Mouse (Mus musculus): ENCODE measurements around the gene St7. TPM values are rescaled to one million over a fixed set of nuclear protein-coding genes. Genes with fewer than 3 reads are reported as not detected.
A peak's percentile ranks its signal among the peaks of the same experiment; 100 is the strongest.

The St7 gene
- polyA plus RNA-seq, 1 experiment from 2014 or later = 24.5 TPM

GRCm38 (mm10) chr6:17898539-17898938, 205.8 kb downstream of the St7 start:
- Histone ChIP-seq H3K27me3 (replicated peaks; ENCODE audit: insufficient read depth, low read length) (no peaks in the 10 kb centered on the region), H3K4me1 (ENCODE audit: insufficient read depth, low read depth, low read length) (no peaks in the 10 kb centered on the region; the same call in 1 of the 2 replicates), H3K4me2 (replicated peaks; ENCODE audit: low read depth, low read length) (no peak overlapping the region), H3K36me3 (ENCODE audit: insufficient read depth, low read length) (no peaks in the 10 kb centered on the region), H3K9me3 (ENCODE audit: low read length) (no peaks in the 10 kb centered on the region), H3K4me3 (ENCODE audit: low read depth, low read length) (no peak overlapping the region), H3K9ac (replicated peaks; ENCODE audit: low read depth) (no peak overlapping the region), H3K27ac (ENCODE audit: low read length) (no peak overlapping the region)
- TF ChIP-seq EP300 (IDR thresholded peaks at IDR 0.05) (peak; percentile 32; the same call in 1 of the 2 replicates), CTCF (IDR thresholded peaks at IDR 0.05) (no peak)
- WGBS = 44% methylated on average over 1 of the region's 1 CpGs
- ATAC-seq = no peak
- DNase-seq (ENCODE audit: low spot score) = peak; percentile 33

- Histone ChIP-seq H3K4me3 (ENCODE audit: low read depth, low read length) (no peak overlapping the region), H3K27me3 (replicated peaks; ENCODE audit: insufficient read depth, low read length) (no peaks in the 10 kb centered on the region), H3K4me2 (replicated peaks; ENCODE audit: low read depth, low read length) (no peak overlapping the region), H3K9ac (replicated peaks; ENCODE audit: low read depth) (no peak overlapping the region), H3K9me3 (ENCODE audit: low read length) (no peaks in the 10 kb centered on the region), H3K27ac (ENCODE audit: low read length) (no peak overlapping the region), H3K4me1 (ENCODE audit: insufficient read depth, low read depth, low read length) (no peaks in the 10 kb centered on the region), H3K36me3 (ENCODE audit: insufficient read depth, low read length) (no peaks in the 10 kb centered on the region)
- DNase-seq (ENCODE audit: low spot score) (no peak), ATAC-seq (no peak)
- 45% methylated on average over 3 of the region's 3 CpGs for WGBS
- TF ChIP-seq EP300 (IDR thresholded peaks at IDR 0.05) = no peak
- no peak for TF ChIP-seq CTCF (IDR thresholded peaks at IDR 0.05)
These were observed 210.6 kb downstream of the St7 start for GRCm38 (mm10) chr6:17903355-17903754.

GRCm38 (mm10) chr6:17905776-17906175, 213.0 kb downstream of the St7 start:
- no peak for ATAC-seq
- no peak overlapping the region for H3K27ac ChIP-seq (ENCODE audit: low read length)
- WGBS = 58% methylated on average over 3 of the region's 3 CpGs
- TF ChIP-seq EP300 (IDR thresholded peaks at IDR 0.05) (no peak), CTCF (IDR thresholded peaks at IDR 0.05) (no peak)
- no peaks in the 10 kb centered on the region for H3K4me1 ChIP-seq (ENCODE audit: insufficient read depth, low read depth, low read length)
- H3K9me3 ChIP-seq (ENCODE audit: low read length) = no peaks in the 10 kb centered on the region
- H3K27me3 ChIP-seq (replicated peaks; ENCODE audit: insufficient read depth, low read length) = no peaks in the 10 kb centered on the region
- H3K36me3 ChIP-seq (ENCODE audit: insufficient read depth, low read length) = no peaks in the 10 kb centered on the region; the same call in 1 of the 2 replicates
- no peak overlapping the region for H3K9ac ChIP-seq (replicated peaks; ENCODE audit: low read depth)
- H3K4me3 ChIP-seq (ENCODE audit: low read depth, low read length) = no peak overlapping the region
- DNase-seq (ENCODE audit: low spot score) = no peak
- no peak overlapping the region for H3K4me2 ChIP-seq (replicated peaks; ENCODE audit: low read depth, low read length)

GRCm38 (mm10) chr6:17906289-17906688, 213.6 kb downstream of the St7 start:
- Histone ChIP-seq H3K4me3 (ENCODE audit: low read depth, low read length) (no peak overlapping the region), H3K27ac (ENCODE audit: low read length) (no peak overlapping the region), H3K4me1 (ENCODE audit: insufficient read depth, low read depth, low read length) (no peaks in the 10 kb centered on the region), H3K27me3 (replicated peaks; ENCODE audit: insufficient read depth, low read length) (no peaks in the 10 kb centered on the region), H3K36me3 (ENCODE audit: insufficient read depth, low read length) (peaks cover 2% of the 10 kb centered on the region; the same call in 1 of the 2 replicates), H3K9ac (replicated peaks; ENCODE audit: low read depth) (no peak overlapping the region), H3K4me2 (replicated peaks; ENCODE audit: low read depth, low read length) (no peak overlapping the region), H3K9me3 (ENCODE audit: low read length) (no peaks in the 10 kb centered on the region)
- DNase-seq (ENCODE audit: low spot score) = no peak
- 29% methylated on average over 6 of the region's 6 CpGs for WGBS
- no peak for ATAC-seq
- TF ChIP-seq CTCF (IDR thresholded peaks at IDR 0.05) = no peak
- TF ChIP-seq EP300 (IDR thresholded peaks at IDR 0.05) = no peak

GRCm38 (mm10) chr6:17912312-17912711, 219.6 kb downstream of the St7 start:
- H3K9me3 ChIP-seq (ENCODE audit: low read length) = no peaks in the 10 kb centered on the region
- no peak overlapping the region for H3K27ac ChIP-seq (ENCODE audit: low read length)
- no peaks in the 10 kb centered on the region for H3K4me1 ChIP-seq (ENCODE audit: insufficient read depth, low read depth, low read length)
- DNase-seq (ENCODE audit: low spot score) = no peak
- H3K4me3 ChIP-seq (ENCODE audit: low read depth, low read length) = no peak overlapping the region
- no peaks in the 10 kb centered on the region for H3K27me3 ChIP-seq (replicated peaks; ENCODE audit: insufficient read depth, low read length)
- H3K36me3 ChIP-seq (ENCODE audit: insufficient read depth, low read length) = peaks cover 5% of the 10 kb centered on the region; the same call in 1 of the 2 replicates
- H3K9ac ChIP-seq (replicated peaks; ENCODE audit: low read depth) = no peak overlapping the region
- ATAC-seq = no peak
- WGBS = 61% methylated on average over 6 of the region's 6 CpGs
- H3K4me2 ChIP-seq (replicated peaks; ENCODE audit: low read depth, low read length) = no peak overlapping the region
- TF ChIP-seq EP300 (IDR thresholded peaks at IDR 0.05) (no peak), CTCF (IDR thresholded peaks at IDR 0.05) (no peak)

- TF ChIP-seq CTCF (IDR thresholded peaks at IDR 0.05) = no peak
- no peak for TF ChIP-seq EP300 (IDR thresholded peaks at IDR 0.05)
- no peak overlapping the region for H3K27ac ChIP-seq (ENCODE audit: low read length)
- H3K4me1 ChIP-seq (ENCODE audit: insufficient read depth, low read depth, low read length) = no peaks in the 10 kb centered on the region
These were observed 220.1 kb downstream of the St7 start for GRCm38 (mm10) chr6:17912825-17913224.

GRCm38 (mm10) chr6:17913315-17913714, 220.6 kb downstream of the St7 start:
- ATAC-seq (no peak), DNase-seq (ENCODE audit: low spot score) (no peak)

More at GRCm38 (mm10) chr6:17912825-17913224, 220.1 kb downstream of the St7 start:
- Histone ChIP-seq H3K4me3 (ENCODE audit: low read depth, low read length) (no peak overlapping the region), H3K27me3 (replicated peaks; ENCODE audit: insufficient read depth, low read length) (no peaks in the 10 kb centered on the region), H3K9ac (replicated peaks; ENCODE audit: low read depth) (no peak overlapping the region), H3K36me3 (ENCODE audit: insufficient read depth, low read length) (peaks cover 5% of the 10 kb centered on the region; the same call in 1 of the 2 replicates), H3K9me3 (ENCODE audit: low read length) (no peaks in the 10 kb centered on the region), H3K4me2 (replicated peaks; ENCODE audit: low read depth, low read length) (no peak overlapping the region)
- no peak for ATAC-seq
- 90% methylated on average over 2 of the region's 2 CpGs for WGBS
- no peak for DNase-seq (ENCODE audit: low spot score)

More at GRCm38 (mm10) chr6:17913315-17913714, 220.6 kb downstream of the St7 start:
- H3K4me2 ChIP-seq (replicated peaks; ENCODE audit: low read depth, low read length) = no peak overlapping the region
- no peak overlapping the region for H3K9ac ChIP-seq (replicated peaks; ENCODE audit: low read depth)
- no peaks in the 10 kb centered on the region for H3K27me3 ChIP-seq (replicated peaks; ENCODE audit: insufficient read depth, low read length)
- no peaks in the 10 kb centered on the region for H3K4me1 ChIP-seq (ENCODE audit: insufficient read depth, low read depth, low read length)
- H3K9me3 ChIP-seq (ENCODE audit: low read length) = no peaks in the 10 kb centered on the region
- no peak overlapping the region for H3K27ac ChIP-seq (ENCODE audit: low read length)
- no peak overlapping the region for H3K4me3 ChIP-seq (ENCODE audit: low read depth, low read length)
- TF ChIP-seq EP300 (IDR thresholded peaks at IDR 0.05) = no peak
- no peak for TF ChIP-seq CTCF (IDR thresholded peaks at IDR 0.05)
- peaks cover 5% of the 10 kb centered on the region; the same call in 1 of the 2 replicates for H3K36me3 ChIP-seq (ENCODE audit: insufficient read depth, low read length)
- WGBS = 89% methylated on average over 1 of the region's 1 CpGs

Measured in lung, postnatal 0 days (tissue).